Mouse (Mus musculus) olfactory bulb, adult 2 months (tissue): ENCODE measurements around the gene 4930550C14Rik. TPM values are rescaled to one million over a fixed set of nuclear protein-coding genes. Genes with fewer than 3 reads are reported as not detected.

Source experiments
- H3K27ac ChIP-seq: fragments of 200-500 bp; 2 replicates; pipeline ENCODE4 v1.5.1; 2012; ENCODE audit warnings: low read depth, low read length; ENCODE audit not compliant: insufficient read depth
- H3K4me1 ChIP-seq: fragments of 200-500 bp; 2 replicates; pipeline ENCODE4 v1.6.1; 2012; ENCODE audit warnings: low read length; ENCODE audit not compliant: control insufficient read depth, insufficient read depth
- H3K4me3 ChIP-seq: fragments of 200-500 bp; 2 replicates; pipeline ENCODE4 v1.5.1; 2012; ENCODE audit warnings: mild to moderate bottlenecking, low read depth, low read length, moderate library complexity; ENCODE audit not compliant: insufficient read depth
- CTCF ChIP-seq: fragments of 200-500 bp; IDR thresholded peaks from 2 replicates; pipeline ENCODE4 v1.5.1; 2012; ENCODE audit warnings: low read depth, mild to moderate bottlenecking, low read length, moderate library complexity; ENCODE audit not compliant: insufficient read depth
- POLR2A ChIP-seq: fragments of 200-500 bp; IDR thresholded peaks from 2 replicates; pipeline ENCODE4 v1.6.1; 2012; ENCODE audit warnings: mild to moderate bottlenecking, low read depth, low read length, moderate library complexity; ENCODE audit not compliant: insufficient read depth
- WGBS: fragments of 180-500 bp; shearing (Covaris S2); methylation state at CpG from one replicate; pipeline ENCODE4 v1.1.7; 2018; 5-methylcytosine and 5-hydroxymethylcytosine counted together
- polyA plus RNA-seq: library from polyadenylated mRNA; stranded (reverse); fragments of >200 nt; gene quantifications from 2 replicates; pipeline ENCODE4 v1.2.4, GENCODE M21; 2012; ENCODE audit warnings: low replicate concordance; ENCODE audit not compliant: missing spikeins, insufficient read depth, insufficient read length

4930550C14Rik gene
- polyA plus RNA-seq, 1 experiment = not detected

DNA sequence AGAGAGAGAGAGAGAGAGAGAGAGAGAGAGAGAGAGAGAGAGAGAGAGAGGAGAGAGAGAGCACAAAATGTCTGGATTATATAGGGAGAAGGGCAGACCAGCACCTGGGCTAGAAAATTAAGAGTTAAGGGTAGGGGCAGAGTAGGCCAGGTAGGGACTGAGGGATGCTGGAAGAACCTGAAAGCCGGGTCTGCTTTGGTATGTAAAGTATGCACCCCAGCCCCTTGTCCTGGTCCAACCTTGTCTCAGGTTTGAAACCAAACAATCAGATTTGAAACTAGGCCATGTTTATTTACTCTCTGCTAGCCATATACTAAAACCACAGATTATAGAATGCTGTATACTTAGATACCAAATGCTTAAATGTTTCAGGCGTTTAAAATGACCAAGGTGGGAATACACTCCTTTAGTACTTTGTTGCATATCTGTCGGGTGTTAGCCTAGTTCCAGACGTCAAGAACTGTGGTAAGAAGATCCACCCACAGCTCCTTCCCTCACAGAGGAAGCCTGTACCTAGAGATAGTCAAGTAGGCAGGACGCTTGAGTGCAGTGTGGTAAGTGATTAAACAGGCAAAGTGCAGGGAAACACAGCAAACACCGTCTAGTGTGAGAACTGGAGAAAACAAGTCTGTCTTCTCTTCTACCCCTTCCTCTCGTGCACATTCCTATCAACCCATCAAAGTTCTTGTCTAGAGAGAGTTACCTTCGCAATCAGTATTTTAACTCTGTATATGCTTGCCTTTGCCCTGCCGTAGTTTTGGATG lies 20.2 kb downstream of the 4930550C14Rik start:
- Histone ChIP-seq H3K4me1 (peaks cover 6% of the 10 kb centered on the region), H3K4me3 (no peak overlapping the region), H3K27ac (no peak overlapping the region)
- WGBS = 78% methylated on average over 9 of the region's 9 CpGs
- TF ChIP-seq CTCF (no peak), POLR2A (no peak)

DNA sequence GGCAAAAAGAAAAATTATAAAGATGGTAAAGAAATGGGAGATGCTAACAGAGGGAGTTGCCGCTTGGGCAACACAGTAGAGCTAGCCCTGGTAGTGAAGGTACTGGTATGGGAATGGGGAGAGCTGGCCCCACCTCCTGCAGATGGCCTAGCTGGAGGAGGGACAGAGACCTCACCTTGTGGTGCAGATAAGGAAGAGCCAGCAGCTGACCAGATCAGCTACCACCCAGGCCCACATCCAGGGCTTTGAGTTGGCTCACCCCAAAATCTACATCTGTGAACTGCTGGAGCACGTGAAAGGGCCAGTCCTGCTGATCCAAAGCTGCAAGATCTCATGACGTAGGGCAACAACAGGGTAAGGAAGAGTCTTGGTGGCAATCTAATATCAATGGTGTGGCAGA lies 24.6 kb downstream of the 4930550C14Rik start:
- Histone ChIP-seq H3K4me1 (peaks cover 6% of the 10 kb centered on the region), H3K27ac (no peak overlapping the region), H3K4me3 (no peak overlapping the region)
- TF ChIP-seq POLR2A (no peak), CTCF (no peak)
- WGBS = 65% methylated on average over 3 of the region's 3 CpGs

DNA sequence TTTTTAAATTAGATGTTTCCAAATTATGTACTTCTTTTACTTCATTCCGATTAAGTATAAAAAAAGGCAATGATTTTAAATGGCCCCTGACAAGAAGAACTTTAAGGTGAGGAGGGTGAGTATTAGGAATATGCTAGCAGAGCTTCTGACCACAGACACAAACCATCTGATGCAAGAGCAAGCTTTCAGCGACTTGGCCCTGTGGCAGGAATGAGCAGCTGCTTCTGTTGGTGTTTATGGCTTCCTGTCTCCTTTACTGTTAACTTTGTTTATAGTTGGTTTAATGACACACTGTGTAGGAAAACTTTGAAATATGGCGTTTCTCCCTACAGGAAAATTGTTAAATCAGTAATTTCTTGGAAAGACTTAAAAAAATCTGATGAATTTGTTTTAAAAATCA lies 25.5 kb downstream of the 4930550C14Rik start:
- 59% methylated on average over 3 of the region's 3 CpGs for WGBS
- Histone ChIP-seq H3K27ac (no peak overlapping the region), H3K4me1 (peaks cover 6% of the 10 kb centered on the region), H3K4me3 (no peak overlapping the region)
- no peak for TF ChIP-seq CTCF
- no peak for TF ChIP-seq POLR2A

DNA sequence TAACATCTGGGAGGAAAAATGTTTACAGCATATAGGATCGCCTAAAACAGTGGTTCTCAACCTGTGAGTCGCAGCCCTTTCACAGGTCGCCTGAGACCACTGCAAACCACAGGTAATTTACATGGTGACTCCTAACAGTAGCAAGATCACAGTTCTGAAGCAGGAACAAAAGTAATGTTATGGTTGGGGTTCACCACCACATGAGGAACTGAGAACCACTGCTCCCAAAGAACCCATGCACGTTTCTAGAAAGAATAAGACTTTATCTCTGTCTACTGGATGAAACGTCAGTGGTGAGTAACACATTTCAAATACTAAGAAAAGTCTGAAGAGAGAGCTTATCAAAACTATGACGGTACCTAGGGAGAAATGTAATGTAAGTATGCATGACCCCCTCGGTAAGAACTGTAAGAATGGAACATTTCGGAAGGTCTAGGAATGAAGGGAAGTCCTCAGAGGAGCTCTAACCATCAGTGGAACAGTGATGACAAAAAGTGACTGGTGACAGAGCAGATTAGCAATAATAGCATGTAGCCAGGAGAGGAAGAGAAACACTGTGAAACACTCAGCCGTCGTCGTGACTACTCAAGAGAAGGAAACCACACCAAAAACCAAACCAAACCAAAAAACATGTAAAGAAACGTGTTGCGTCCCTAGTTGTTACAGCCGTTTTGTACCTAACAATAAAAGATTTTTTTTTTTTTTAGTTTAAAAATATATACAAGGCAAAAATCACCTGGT lies 33.9 kb downstream of the 4930550C14Rik start:
- TF ChIP-seq CTCF (no peak), POLR2A (no peak)

DNA sequence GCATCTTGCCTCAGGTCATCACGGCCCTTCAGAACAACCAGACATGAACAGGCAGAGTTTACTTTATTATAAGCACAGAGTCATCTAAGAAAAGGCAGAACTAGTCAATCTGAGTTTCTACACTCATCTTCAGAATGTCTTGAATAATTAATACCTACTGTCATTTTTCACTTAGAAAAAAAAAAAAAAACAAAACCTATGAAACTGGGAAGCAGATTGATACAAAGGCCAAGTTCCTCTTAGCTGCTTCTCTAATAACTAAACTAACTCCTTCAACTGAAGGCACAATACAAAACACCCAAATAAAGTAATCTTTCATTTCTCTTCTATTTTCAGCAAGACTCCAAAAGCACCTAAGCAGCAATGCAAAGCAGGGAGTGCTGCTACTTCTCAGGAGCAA lies 48.5 kb downstream of the 4930550C14Rik start:
- 96% methylated on average over 1 of the region's 1 CpGs for WGBS
- TF ChIP-seq CTCF = no peak
- no peak for TF ChIP-seq POLR2A
- Histone ChIP-seq H3K4me3 (no peak overlapping the region), H3K4me1 (no peaks in the 10 kb centered on the region), H3K27ac (no peak overlapping the region)

More for the DNA sequence above, 33.9 kb downstream of the 4930550C14Rik start:
- H3K27ac ChIP-seq = no peak overlapping the region
- no peaks in the 10 kb centered on the region for H3K4me1 ChIP-seq
- 94% methylated on average over 14 of the region's 14 CpGs for WGBS
- H3K4me3 ChIP-seq = no peak overlapping the region

DNA sequence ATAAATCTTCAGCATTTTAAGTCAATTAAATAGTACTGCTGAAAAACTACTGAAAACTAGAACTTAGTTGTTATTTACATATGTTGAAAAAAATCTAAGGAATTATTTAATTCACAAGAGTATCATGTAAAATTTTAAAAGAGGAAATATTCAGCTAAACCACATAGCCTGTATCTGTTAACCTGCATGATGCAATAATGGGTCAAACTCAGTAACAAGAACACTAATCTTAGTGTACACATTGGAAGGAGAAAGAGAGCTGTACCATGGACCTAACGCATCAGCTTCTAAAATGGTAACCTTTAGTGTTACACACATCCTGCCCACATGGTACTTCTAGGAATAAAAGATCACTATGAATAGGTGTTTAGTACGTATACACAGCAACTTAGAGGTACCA lies 49.9 kb downstream of the 4930550C14Rik start:
- Histone ChIP-seq H3K4me1 (no peaks in the 10 kb centered on the region), H3K4me3 (no peak overlapping the region), H3K27ac (no peak overlapping the region)
- WGBS = 99% methylated on average over 2 of the region's 2 CpGs
- TF ChIP-seq CTCF (no peak), POLR2A (no peak)

DNA sequence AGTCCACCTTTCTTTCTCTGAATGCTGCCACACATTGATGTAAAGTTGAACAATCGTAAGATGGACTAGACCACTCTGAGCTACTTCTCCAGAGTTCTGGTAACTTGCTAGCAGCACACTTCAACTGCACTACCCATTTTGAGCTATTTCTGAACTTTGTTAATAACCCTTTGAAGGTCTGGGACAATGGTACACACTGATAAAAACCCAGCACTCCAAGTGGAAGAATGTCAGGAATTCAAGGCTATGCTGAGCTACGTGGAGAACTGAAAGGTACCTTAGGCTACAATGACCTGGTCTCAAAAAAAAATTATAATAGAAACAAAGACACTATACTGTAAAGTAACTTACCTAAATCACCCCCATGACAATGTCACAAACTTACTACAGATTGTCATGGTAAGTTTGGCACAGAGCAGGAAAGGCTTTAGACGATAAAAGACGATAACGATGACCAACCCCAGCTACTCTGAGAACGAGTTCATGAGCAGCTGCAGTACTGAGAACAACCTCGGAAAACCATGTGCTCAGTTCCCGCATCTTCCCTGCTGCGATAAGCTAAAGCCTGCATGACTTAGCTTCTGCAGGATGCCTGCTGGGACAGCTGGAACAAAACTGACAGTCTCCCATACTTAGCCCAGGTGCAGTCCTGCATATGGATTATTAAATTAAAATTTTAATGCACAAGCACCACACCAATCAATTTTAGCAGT lies 70.8 kb downstream of the 4930550C14Rik start:
- H3K4me1 ChIP-seq = no peaks in the 10 kb centered on the region
- no peak for TF ChIP-seq CTCF
- no peak for TF ChIP-seq POLR2A
- no peak overlapping the region for H3K4me3 ChIP-seq
- no peak overlapping the region for H3K27ac ChIP-seq
- WGBS = 88% methylated on average over 9 of the region's 9 CpGs

Other genes with a start within 250 kb of the 4930550C14Rik start
- gene Ddx10, start 154.3 kb upstream of the 4930550C14Rik start, polyA plus RNA-seq = 97.4 TPM in 1 of 2 replicates, not detected in the other
- not detected in 2 replicates for gene Exph5, start 100.7 kb upstream of the 4930550C14Rik start, polyA plus RNA-seq
- gene Kdelc2, start 18.3 kb upstream of the 4930550C14Rik start, polyA plus RNA-seq = not detected in 2 replicates
- gene Atm, start 134.4 kb downstream of the 4930550C14Rik start, polyA plus RNA-seq = not detected in 2 replicates
- gene Npat, start 134.7 kb downstream of the 4930550C14Rik start, polyA plus RNA-seq = not detected in 2 replicates
- not detected in 2 replicates for gene Acat1, start 208.1 kb downstream of the 4930550C14Rik start, polyA plus RNA-seq